Mouse (Mus musculus) heart, postnatal 25 days (tissue): ENCODE results near the gene Stk40. TPM values are rescaled to one million over a fixed set of nuclear protein-coding genes. Genes with fewer than 3 reads are reported as not detected.
"Not testable (repeated sequence)": the region's sequence is repeated elsewhere in the genome, so short reads cannot be mapped to it uniquely, and the experiment has no call there.

Experiments used
- DNase-seq: peaks from one replicate; pipeline ENCODE4 v3.0.0; 2022; ENCODE audit warnings: low spot score
- intact Hi-C: fragments of 180-260 bp; cut with DNase I; formaldehyde crosslinking; loops from one replicate; pipeline ENCODE4 v1.15.1; 2025
- total RNA-seq, 2 experiments: library from RNA; stranded (reverse); gene quantifications; 2 replicates each; pipeline ENCODE4 v1.2.3; 2021

Stk40 gene
- total RNA-seq, result 10 to 100 TPM; 37.6 to 38.7 TPM

DNA sequence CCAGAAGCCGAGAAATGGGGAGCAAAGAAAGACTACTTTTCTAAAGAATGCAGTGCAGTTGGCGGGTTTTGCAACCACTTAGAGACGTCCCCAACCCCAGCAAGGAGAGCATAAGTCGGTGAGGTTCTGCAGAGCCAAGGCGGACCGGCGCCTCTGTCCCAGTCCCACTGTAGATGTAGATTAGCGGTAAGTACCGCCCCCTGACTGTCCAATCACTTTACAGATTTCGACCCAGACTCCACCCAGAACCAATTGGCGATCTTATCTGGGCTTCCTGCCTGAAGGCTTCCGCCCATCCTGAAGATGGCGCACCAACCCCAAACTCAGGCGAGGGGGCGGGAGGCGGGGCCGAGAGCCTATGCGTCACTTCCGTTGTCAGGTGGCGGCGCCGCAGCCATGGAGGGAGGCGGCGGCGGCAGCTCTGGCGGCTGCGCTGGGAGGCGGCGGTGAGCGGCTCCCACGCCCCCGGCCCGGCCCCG lies at the start of gene Stk40:
TSS of gene Stk40 (plus strand) at position 368 of the 479 bp plus-strand sequence.
- intact Hi-C loops, result no loop called here
- peak; percentile 94 for DNase-seq

- DNase-seq, result no peak
- intact Hi-C loops, result no loop called here
Measured at GRCm38 (mm10) chr4:126057207-126058133, 46.3 kb upstream of the Stk40 start.

GRCm38 (mm10) chr4:126058134-126058996 lies 45.4 kb upstream of the Stk40 start, which contains the start of gene Oscp1:
Oscp1 (plus strand) TSS chr4:126058565.
- peak; percentile 84 for DNase-seq
- intact Hi-C loops, result no loop called here

DNA sequence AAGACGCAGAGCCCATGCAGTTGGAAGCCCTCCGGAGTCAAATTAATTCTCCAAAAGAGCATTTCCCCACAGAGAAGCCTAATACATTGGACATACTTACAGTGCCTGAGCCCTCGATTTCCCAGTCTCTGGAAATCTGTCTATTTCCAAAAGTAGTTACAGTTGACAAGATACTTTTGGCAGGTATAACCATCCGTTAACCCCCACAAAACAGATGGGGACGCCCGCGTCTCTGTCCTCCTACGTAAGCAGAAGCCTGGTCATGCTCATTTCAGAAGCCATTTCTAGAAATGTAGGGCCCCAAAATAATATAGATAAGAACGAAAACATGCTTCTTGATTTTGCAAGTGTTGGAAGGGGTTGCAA lies 44.8 kb upstream of the Stk40 start:
- DNase-seq, result no peak
- intact Hi-C loops, result no loop called here

- no peak for DNase-seq
- intact Hi-C loops, result no loop called here
Measured at GRCm38 (mm10) chr4:126062856-126063255, 40.9 kb upstream of the Stk40 start.

DNA sequence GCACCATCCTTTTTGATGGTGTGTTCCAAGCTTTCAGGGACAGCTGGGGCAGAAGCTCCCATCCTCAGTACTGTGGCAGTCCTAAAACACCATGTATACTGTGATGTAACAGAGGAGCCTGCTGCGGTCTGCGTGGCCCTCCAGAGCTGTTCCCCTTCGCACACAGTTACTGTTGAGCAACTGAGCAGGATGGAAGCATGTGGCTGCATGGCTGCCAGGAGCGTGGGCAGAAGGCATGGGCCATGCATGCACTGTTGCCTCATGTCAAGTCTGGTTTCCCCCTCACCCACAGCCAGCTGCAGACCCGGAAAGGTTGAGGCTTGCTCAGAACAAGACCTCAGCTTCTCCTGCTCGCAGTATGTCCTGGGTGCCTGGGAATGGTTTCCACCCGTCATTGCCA lies 38.5 kb upstream of the Stk40 start:
- no peak for DNase-seq
- intact Hi-C loops, result no loop called here

- no peak for DNase-seq
- intact Hi-C loops, result no loop called here
Measured at GRCm38 (mm10) chr4:126067401-126068077, 36.2 kb upstream of the Stk40 start.

GRCm38 (mm10) chr4:126068842-126069241 lies 34.9 kb upstream of the Stk40 start:
- intact Hi-C loops, result no loop called here
- DNase-seq, result no peak

- DNase-seq, result no peak
- intact Hi-C loops, result no loop called here
Measured at GRCm38 (mm10) chr4:126077833-126078232, 25.9 kb upstream of the Stk40 start.

- intact Hi-C loops, result no loop called here
- DNase-seq, result no peak
Measured at GRCm38 (mm10) chr4:126079266-126079665, 24.5 kb upstream of the Stk40 start.

GRCm38 (mm10) chr4:126081601-126082000 lies 22.2 kb upstream of the Stk40 start:
- intact Hi-C loops, result no loop called here
- no peak for DNase-seq

DNA sequence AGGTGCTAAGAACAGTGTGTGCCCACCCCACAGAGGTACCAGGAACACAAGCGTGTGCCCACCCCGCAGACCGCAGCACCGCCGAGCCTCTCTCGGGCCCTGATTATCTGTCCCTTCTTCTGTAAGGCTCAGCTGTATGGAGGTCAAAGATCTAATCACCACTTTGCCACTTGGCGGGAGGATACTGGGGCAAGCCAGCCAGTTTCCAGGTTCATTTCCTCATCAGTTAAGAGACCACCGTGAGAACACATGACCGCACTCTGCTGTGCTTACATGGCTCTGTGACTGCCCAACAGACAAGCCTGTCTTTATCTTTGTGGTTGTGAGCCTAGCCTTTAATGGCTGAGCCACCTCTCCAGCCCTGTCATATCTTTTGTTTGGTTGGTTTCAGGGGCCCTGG lies 20.7 kb upstream of the Stk40 start:
- no peak for DNase-seq
- intact Hi-C loops, result no loop called here

DNA sequence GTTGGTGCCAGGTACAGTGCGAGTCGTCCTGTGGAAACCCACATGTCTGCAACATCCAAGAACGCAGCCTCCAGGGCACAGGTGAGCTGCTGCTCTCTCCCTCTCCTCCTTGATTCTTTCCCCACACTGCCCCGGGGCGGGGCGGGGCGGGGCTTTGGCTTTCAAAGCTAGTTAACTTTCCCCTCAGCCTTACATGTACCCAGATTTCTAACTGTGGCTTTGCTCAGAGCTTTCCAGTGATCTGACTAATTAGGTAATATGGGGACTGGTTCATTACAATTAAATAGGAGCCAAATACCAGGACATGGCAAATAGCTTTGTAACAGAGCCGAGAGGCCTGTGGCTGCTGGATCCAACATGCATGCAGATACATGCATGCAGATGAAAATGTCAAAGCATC lies 19.4 kb upstream of the Stk40 start:
- intact Hi-C loops, result no loop called here
- no peak for DNase-seq

DNA sequence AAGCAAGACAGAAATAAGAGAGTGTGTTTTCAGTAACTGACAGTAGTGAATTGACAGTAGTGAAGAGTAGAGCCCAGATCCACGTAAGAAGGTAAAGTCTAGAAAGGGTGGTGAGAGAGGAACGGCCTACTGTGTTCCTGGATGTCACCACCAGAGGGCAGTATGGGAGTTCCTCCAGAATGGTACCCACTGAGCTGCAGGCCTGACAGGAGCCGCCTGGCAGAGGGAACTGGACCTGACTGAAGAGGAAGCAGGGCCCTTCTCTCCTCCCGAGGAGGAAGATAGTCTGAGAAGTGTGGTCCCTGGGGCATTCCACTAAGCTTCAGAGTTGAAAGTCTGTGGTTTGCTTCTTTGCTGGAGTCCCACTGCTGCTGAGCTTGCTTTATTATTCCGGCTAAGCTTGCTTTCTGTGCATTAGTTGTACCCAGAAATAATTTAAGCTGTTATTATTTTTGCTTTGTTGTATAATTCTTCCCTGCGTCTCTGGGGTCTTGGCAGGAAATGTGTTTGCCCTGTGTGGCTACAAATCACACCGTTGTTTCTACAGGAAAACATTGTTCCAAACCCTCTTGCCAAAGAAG lies 17.7 kb upstream of the Stk40 start:
- intact Hi-C loops, result loop anchor here (1.0 to 5.0 kb wide), 3 partner anchors 28 to 226 kb away; partner anchors contain the start of gene Sh3d21
- DNase-seq, result peak; percentile 64

DNA sequence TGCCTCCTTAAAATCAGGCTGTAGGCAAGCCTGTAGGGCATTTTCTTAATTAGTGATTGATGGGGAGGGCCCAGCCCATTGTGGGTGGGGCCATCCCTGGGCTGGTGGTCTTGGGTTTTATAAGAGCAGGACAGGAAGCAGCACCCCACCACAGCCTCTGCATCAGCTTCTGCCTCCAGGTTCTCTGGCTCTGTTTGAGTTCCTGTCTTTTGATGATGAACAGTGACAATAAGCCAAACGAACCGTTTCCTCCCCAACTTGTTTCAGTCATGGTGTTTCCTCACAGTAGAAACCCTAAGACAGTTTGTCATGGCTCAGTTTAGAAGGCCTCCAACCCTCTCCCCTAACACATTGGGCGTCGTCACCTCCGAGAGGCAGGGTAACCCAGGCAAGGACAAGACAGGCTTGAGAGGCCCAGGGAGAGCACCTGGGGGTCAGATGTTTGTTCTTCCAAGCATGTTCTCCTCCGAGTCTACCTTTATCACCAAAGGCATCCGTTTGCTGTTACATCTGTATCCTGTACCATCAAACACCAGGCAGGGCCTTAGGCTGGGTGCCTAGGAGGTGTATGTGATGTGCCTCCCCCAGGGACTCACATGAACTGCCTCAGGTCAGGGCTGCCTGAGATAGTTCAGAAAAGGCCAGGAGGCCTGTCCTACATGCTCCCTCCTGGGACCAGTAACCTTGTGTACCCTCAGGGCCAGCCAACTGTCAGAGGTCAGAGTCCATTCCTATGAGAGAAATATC lies 13.5 kb upstream of the Stk40 start:
- DNase-seq, result no peak
- intact Hi-C loops, result no loop called here

- no peak for DNase-seq
- intact Hi-C loops, result no loop called here
Measured at GRCm38 (mm10) chr4:126090848-126091124, 13.0 kb upstream of the Stk40 start.

DNA sequence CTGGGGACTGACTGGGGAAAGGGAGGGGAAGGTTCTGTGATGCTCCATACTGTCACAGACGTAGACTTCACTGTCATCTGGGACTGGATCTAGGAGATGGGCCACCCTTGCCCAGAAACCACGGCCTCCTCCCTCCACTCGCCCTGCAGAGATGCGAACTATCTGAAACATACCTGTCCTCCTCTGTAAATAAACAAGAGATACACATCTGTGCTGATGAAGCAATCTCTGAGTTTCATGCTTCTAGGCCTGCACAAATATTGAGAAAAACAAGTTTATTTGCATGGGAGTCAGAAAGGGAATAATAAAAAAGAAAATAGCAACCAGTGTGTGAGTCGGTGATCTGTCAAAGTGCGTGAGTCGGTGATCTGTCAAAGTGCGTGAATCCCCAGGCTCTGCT lies 11.9 kb upstream of the Stk40 start:
- DNase-seq, result no peak
- intact Hi-C loops, result no loop called here

GRCm38 (mm10) chr4:126095622-126096430 lies 7.9 kb upstream of the Stk40 start:
- intact Hi-C loops, result loop anchor here (5.0 kb wide), 1 partner anchor 166 kb away; the partner anchor contains the start of gene Trappc3

More at GRCm38 (mm10) chr4:126095622-126096430, 7.9 kb upstream of the Stk40 start:
- DNase-seq, result not testable (repeated sequence)
